Mouse (Mus musculus) common myeloid progenitor, adult 5-6 weeks (primary cell): Measurements from ENCODE around the gene Ppp2r2c. TPM values are rescaled to one million over a fixed set of nuclear protein-coding genes. Genes with fewer than 3 reads are reported as not detected.
A peak's percentile ranks its signal among the peaks of the same experiment; 100 is the strongest.

Experiments
- ATAC-seq: replicated peaks from 2 replicates; pipeline ENCODE4 v1.8.0; 2016; ENCODE audit warnings: low read depth, mild to moderate bottlenecking, moderate TSS enrichment, inconsistent platforms; ENCODE audit not compliant: poor library complexity, severe bottlenecking
- total RNA-seq: library from RNA; stranded (forward); fragments of 200-1000, 187-1606 nt; gene quantifications from 2 replicates; pipeline ENCODE4 v1.2.3, GENCODE M21; 2017

Ppp2r2c gene
- total RNA-seq, 1 experiment from 2014 or later: not detected

- no peak for ATAC-seq
Measured at GRCm38 (mm10) chr5:36971587-36971986, 103.3 kb downstream of the Ppp2r2c start.

GRCm38 (mm10) chr5:36975336-36975735 lies 107.0 kb downstream of the Ppp2r2c start:
- no peak for ATAC-seq

DNA sequence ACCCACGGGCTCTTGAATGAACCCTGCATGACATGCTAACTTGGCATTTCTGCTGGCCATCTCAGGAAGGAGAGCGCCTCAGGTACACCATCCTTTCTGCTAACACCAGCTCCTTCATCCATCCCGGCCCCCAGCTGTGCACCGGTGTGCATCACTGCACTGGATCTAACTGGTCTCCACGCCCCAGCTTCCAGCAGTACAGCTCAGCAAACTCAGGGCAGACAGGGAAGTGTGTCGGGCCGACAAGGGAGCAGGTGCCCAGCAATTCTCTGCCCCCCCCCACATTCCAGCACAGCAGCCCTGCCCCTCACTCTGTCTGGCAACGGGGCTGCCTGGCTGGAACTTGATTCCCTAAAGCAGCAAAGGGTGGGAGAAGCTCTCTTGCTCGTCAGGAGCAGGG lies 109.5 kb downstream of the Ppp2r2c start:
- ATAC-seq: no peak

DNA sequence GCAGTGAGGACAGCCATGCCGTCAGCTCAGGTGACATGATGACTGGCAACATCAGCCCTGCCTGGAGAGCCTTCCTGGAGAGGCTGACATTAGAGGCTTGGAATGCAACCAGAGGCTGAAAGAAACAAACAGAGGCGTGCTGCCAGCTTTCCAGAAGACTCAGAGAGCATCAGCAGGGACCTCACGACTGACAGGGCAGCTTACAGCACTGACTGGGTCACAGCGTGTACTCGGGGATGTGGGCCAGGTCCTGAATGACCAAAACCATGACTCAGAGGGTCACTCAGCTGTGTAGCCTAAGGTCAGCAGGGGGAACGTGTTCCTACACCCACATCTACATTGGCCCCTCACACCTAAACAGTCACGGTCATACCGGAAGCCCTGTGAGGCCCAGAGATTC lies 110.7 kb downstream of the Ppp2r2c start:
- 0 out of 2 replicates have a peak, but pooled peaks have one; percentile 5 for ATAC-seq

GRCm38 (mm10) chr5:36979631-36980030 lies 111.3 kb downstream of the Ppp2r2c start:
- ATAC-seq: peak; percentile 87

- ATAC-seq: no peak
Measured at GRCm38 (mm10) chr5:36982271-36982670, 114.0 kb downstream of the Ppp2r2c start.

GRCm38 (mm10) chr5:36986617-36987016 lies 118.3 kb downstream of the Ppp2r2c start:
- ATAC-seq: no peak

- peak; percentile 10; the same call in 1 of the 2 replicates for ATAC-seq
Measured at GRCm38 (mm10) chr5:36988124-36988780, 119.9 kb downstream of the Ppp2r2c start.

GRCm38 (mm10) chr5:36988781-36989624 lies 120.7 kb downstream of the Ppp2r2c start, which contains the start of gene Wfs1:
Wfs1 (minus strand) TSS chr5:36989205.
- ATAC-seq: peak; percentile 96

DNA sequence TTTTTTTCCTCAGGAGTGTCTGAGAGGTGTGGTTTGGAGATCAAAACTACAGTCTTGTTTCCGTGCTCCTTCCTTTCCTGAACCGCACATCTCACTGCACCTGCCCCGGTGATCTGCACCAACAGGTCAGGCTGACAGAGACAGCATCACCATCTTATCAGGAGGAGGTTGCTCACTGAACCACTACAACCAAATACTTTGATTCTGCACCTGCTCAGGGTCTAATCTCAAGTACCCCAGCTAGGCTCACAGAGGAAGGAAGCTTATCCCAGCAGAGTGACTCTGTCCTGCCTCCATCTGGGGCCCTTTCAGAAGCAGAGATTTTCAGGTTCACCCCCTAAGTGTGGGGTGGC lies 121.3 kb downstream of the Ppp2r2c start:
- ATAC-seq: 0 out of 2 replicates have a peak, but pooled peaks have one; percentile 1

GRCm38 (mm10) chr5:36990196-36990595 lies 121.9 kb downstream of the Ppp2r2c start:
- no peak for ATAC-seq

- ATAC-seq: no peak
Measured at GRCm38 (mm10) chr5:36990631-36991350, 122.5 kb downstream of the Ppp2r2c start.

- ATAC-seq: no peak
Measured at GRCm38 (mm10) chr5:36996410-36996809, 128.1 kb downstream of the Ppp2r2c start.

GRCm38 (mm10) chr5:36997996-36998395 lies 129.7 kb downstream of the Ppp2r2c start:
- ATAC-seq: peak; percentile 78

GRCm38 (mm10) chr5:37001002-37001401 lies 132.7 kb downstream of the Ppp2r2c start:
- ATAC-seq: no peak

DNA sequence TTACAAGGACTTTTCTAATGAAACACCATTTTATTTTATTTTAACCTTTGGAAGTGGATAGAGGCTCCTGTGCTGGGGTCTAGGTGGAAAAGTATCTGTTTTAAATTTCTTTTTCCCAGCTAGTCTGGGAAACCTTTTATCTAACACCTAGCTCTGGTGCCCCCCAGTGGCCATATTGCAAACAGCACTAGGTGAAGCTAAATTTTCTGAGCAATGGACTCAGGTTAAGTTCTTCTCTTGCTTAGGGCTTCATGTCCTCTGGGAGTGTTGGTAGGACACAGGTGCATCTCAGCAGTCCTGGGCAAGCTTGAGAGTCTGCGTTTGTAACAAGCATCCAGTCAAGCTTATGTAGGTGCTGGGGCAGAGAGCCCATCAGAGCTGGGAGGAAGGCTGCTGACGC lies 133.7 kb downstream of the Ppp2r2c start:
- ATAC-seq: peak; percentile 54; the same call in 1 of the 2 replicates

Other genes with a start within 250 kb of the Ppp2r2c start
- gene D5Ertd579e, start 172.5 kb upstream of the Ppp2r2c start, total RNA-seq: 28.0 and 44.8 TPM in 2 replicates
- gene Bloc1s4, start 119.9 kb upstream of the Ppp2r2c start, total RNA-seq: 18.3 and 20.3 TPM in 2 replicates
- 273 and 299 TPM in 2 replicates for gene Mrfap1, start 71.7 kb upstream of the Ppp2r2c start, total RNA-seq
- 11.9 and 20.8 TPM in 2 replicates for gene Man2b2, start 37.9 kb upstream of the Ppp2r2c start, total RNA-seq
- 0.64 and 1.4 TPM in 2 replicates for gene Wfs1, start 120.7 kb downstream of the Ppp2r2c start, total RNA-seq
- not detected in 2 replicates for gene Gm1043, start 216.9 kb downstream of the Ppp2r2c start, total RNA-seq